Mouse (Mus musculus) heart, postnatal 14 days (tissue): Measurements from ENCODE around the gene Nrbp1. TPM values are rescaled to one million over a fixed set of nuclear protein-coding genes. Genes with fewer than 3 reads are reported as not detected.

Source experiments
- DNase-seq, 2 experiments: peaks; one replicate each; pipeline ENCODE4 v3.0.0; 2021 to 2022
- intact Hi-C: fragments of 180-260 bp; cut with DNase I; formaldehyde crosslinking; loops from one replicate; pipeline ENCODE4 v1.15.1; 2025
- long read RNA-seq, 2 experiments: library from polyadenylated mRNA; stranded (forward); transcript quantifications; one replicate each; pipeline ENCODE4 v2.0.0; 2021
- total RNA-seq, 2 experiments: library from RNA; stranded (reverse); gene quantifications; 2 replicates each; pipeline ENCODE4 v1.2.3; 2021

Nrbp1 gene
- total RNA-seq, result 10 to 100 TPM; 73.1 to 75.0 TPM
- long read RNA-seq, experiment 1, transcript Nrbp1-201 (18 exons, 2,203 nt), result major isoform, 163 of 195 reads
- long read RNA-seq, experiment 1, transcript Nrbp1-207 (19 exons, 2,221 nt), result minor isoform, 7 of 195 reads
- long read RNA-seq, experiment 1, partial matches to known transcripts, result 5 of 195 reads
- long read RNA-seq, experiment 1, other reads (novel, unspliced or antisense), result 20 of 195 reads
- long read RNA-seq, experiment 2, transcript Nrbp1-201 (18 exons, 2,203 nt), result major isoform, 110 of 140 reads
- long read RNA-seq, experiment 2, transcript Nrbp1-207 (19 exons, 2,221 nt), result minor isoform, 9 of 140 reads
- long read RNA-seq, experiment 2, partial matches to known transcripts, result 8 of 140 reads
- long read RNA-seq, experiment 2, other reads (novel, unspliced or antisense), result 13 of 140 reads

DNA sequence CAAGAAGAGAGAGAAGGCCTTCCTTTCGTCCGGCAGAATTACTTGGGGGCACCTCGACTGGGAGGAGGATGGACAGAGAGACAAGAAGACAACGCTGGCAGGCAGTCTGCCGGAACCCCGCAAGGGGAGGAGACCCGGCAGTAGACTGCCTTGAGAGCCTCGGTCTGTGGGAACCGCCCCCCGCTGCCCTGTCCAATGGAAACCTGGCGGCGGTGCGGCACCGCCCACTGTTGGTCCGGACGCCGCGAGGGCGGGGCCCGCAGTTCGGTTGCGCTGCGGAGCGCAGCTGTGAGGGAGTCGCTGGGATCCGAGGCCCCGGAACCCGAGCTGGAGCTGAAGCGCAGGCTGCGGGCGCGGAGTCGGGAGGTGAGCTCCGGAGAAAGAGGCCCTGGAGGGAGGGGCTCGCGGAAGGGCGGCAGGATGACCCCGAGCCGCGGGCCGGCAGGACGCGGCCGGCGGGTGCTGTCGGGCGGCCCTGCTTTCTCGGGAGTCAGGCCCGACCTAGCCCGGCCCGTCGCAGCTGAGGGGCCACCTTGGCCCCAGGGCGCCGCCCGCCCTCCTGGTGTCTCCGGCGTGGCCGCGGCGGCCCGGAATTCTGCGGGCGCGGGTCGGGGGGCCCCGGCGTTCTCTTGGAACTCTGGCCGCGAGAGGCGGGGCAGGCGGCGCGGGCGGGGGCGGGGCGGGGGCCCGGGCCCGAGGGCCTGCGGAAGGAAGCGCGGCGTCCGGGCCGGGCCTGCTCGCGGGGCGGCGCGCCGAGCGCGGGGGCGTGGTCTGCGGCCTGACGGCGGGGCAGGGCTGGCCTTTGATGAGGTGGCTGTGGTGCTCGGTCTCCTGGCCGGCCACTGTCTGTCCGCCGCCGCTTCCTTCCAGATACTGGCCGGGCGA, at the start of gene Nrbp1, which contains the start of gene Gm9970:
Gene Nrbp1, plus strand, starts transcription at position 228 of the 885 bp plus-strand sequence.
Gene Gm9970, minus strand, starts transcription at position 596 of the 885 bp plus-strand sequence.
- intact Hi-C loops, result loop anchor here (2.0 kb wide), 1 partner anchor 20 kb away; the partner anchor contains the start of gene Ppm1g
- DNase-seq, result peak; percentile 97 to 98

DNA sequence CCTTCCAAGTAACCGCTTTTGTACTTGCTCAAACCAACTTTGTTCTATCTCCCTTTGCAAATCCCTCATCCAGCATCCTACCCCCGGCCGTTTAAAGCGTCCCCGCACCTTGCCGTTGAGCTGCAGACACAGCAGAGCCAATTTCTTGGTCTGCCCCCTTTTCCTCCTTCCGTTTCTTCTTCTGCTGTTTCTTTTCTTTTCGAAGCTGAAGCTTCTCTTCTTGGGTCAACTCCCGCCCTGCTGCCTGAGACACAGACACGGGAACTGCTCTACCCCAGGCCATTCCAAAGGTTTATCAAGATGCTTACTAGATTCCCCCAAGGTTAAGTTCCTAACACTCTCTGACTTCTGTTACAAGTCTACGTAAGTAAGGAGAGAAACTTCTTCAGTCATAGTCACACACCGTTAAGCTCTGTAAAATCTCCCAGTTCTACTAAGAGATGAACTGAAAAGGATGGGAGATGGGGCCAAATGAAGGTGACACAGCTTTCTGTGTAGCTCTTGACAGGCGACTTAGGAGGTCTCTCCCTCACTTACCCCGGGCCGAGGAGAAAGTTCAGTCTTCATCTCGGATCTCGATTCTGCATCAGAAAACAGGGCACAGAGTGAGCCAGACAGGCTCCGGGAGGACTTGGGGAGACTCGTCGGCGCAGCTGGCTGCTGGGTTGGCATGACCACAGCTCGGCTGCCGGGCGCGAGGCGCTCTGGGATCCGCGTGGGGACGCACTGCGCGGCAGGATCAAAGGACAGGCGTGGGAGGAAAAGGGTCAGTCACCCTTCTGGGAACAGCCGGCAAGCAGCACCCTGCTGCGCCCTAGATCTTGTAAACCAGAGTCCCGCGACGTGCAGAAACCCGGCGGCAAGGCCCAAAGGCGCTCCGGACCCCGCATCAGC, 48.4 kb upstream of the Nrbp1 start:
- intact Hi-C loops, result no loop called here
- DNase-seq, result peak in 1 of 2 experiments; percentile 79

DNA sequence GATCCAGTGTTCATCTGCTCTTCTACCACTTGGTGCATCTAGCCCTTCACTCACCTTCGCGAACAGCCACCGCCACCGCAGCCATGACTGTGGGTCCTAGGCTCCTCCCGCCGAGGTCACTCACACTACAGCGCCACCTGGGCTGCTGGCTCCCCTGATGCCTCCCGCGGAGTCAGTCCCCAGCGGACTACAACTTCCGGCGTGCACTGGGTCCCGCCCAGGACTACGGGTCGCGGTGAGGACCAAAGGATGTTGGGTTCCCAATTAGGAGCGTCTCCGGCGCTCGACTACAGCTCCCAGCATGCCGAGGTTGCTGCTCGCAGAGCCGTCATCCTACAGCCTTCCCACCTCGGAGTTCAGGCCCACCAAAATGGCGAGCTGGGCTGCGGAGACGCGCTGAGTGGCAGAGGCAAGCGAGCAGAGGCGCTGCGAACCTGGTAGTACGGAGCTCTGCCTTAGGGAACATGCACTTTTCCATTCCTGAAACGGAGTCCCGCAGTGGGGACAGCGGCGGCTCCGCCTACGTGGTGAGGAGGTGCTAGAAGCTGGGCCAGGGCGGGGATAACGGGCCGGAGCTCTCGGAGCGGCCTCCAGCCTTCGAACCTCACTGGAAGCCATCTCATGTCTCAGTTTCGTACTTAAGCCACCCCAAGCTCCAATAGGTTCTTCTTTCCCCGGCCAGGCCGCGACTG, 47.6 kb upstream of the Nrbp1 start, which contains the start of the genes Snx17 and Eif2b4:
Gene Snx17, plus strand, starts transcription at position 289 of the 692 bp plus-strand sequence.
Gene Eif2b4, minus strand, starts transcription at position 492 of the 692 bp plus-strand sequence.
- DNase-seq, result peak; percentile 98 to 99
- intact Hi-C loops, result no loop called here

DNA sequence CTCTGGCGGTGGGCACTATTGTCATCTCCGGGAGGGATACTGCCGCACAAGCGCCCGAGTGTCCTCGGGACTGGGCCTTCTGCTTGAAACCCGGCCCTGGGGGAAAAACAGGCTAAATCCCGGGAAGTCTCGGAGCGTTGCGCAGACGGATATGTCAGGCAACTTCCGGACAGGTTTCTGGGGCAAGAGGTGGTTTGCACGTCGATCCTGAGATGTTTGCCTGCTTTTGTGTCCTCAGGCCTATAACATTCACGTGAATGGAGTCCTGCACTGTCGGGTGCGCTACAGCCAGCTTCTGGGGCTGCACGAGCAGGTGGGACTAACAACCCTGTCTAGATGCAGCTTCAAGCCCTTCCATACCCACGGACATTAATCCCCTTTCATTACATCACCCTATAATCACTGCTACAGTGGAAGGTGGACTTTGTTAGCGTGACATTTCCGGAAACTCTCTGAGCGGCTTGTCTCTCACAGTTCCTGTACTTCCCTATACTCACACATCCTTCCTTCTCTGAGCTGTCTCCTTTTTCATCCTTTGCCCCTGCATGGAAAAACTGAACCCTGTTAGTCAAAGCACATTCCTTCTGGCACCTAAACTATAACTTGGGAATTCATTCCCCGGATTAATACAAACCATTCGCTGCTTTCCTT, 46.9 kb upstream of the Nrbp1 start:
- intact Hi-C loops, result no loop called here
- no peak for DNase-seq

DNA sequence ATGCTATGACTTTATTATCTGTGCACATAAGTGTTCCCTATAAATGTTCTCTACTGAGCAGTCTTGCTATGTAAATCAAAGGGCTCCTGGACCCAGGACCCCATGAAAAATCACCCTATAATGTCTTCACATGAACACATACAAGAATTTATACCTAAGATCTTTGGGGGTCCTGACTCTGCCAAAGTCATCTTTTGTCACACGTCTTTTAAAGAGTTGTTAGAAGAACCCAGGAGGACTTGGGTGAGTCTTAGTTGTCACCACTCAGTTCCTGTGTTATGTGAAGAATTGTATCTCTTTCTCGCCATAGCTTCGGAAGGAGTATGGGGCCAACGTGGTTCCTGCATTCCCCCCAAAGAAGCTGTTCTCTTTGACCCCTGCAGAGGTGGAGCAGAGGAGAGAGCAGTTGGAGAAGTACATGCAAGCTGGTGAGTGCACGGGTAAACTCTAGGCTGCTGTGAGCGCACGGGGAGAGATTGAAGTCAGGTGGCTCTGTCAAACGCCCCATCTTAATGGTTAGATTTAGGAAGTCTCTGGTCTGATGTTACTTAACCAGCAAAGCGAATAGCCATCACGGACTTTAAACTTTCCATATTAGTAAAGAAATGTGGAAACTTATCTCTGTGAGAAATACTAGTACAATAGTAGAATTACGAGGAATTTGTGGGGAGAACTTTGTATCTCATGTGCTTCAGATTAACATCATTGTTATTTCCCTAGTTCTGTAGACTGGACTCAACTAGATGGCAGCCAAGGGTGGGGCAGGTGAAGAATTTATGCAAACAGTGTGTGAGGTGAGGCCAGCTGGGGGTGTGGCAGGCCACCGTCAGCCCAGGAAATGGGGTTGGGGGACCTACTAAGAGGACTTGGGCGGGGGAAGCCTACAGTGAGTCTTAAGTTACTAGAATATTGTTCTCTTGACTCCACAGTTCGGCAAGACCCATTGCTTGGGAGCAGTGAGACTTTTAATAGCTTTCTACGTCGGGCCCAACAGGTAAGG, 45.9 kb upstream of the Nrbp1 start:
- intact Hi-C loops, result no loop called here
- DNase-seq, result no peak

DNA sequence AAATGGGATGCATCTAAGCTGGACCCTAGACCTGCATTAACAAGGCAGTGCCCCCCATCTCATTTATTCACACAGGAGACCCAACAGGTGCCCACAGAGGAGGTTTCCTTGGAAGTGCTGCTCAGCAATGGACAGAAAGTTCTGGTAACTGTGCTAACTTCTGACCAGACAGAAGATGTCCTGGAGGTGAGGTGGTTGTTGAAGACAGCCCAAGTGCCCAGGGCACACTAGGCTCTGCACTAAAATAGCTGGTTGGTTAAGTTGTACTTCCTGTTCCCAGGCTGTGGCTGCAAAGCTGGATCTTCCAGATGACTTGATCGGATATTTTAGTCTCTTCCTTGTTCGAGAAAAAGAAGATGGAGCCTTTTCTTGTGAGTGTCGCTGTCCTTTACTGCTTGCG, 45.0 kb upstream of the Nrbp1 start:
- intact Hi-C loops, result no loop called here
- no peak for DNase-seq

DNA sequence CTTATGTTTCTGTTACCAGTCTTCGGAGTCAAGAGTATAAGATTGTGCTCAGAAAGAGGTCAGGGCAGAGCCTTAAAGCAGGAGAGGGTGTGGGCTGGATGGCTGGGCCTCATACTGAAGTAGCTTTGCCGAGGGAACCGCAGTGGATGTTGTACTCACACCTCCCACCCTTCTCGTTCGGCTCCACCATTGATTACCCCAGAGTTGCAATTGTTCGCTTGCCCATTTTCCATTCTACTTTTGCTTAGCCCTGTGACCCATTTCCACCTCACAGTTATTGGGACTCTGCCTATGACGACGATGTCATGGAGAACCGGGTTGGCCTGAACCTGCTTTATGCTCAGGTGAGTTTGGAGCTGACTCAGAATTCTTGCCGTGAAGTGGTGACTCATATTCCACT, 44.5 kb upstream of the Nrbp1 start:
- intact Hi-C loops, result no loop called here
- DNase-seq, result no peak

DNA sequence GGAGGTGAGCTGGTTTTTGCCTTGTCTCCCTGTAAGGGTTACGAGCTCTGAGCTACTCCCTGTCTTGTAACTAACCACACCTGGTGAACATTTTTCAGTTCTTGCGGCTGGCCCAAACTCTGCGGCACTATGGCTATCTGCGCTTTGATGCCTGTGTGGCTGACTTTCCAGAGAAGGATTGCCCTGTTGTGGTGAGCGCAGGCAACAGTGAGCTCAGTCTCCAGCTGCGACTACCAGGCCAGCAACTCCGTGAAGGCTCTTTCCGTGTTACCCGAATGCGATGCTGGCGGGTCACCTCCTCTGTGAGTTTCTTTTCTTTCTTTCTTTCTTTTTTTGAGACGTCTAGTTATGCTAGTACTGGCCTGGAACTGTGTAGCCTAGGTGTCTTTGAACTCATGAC, 43.6 kb upstream of the Nrbp1 start:
- intact Hi-C loops, result no loop called here
- no peak for DNase-seq

DNA sequence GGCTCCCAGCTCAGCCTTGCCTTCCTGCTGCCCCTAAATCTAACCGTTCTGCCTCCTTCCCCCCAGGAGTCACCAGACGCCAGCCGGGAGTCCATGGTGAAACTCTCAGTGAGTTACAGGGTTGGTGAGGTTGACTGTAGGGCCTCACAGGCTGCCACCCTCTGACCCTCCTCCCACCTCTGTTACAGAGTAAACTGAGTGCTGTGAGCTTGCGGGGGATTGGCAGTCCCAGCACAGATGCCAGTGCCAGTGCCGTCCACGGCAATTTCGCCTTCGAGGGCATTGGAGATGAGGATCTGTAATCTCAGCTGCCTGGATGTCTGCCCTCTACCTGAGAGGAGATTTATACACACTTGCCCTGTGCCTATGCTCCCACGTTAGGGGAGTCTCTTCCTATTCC, 42.5 kb upstream of the Nrbp1 start:
- intact Hi-C loops, result no loop called here
- no peak for DNase-seq

DNA sequence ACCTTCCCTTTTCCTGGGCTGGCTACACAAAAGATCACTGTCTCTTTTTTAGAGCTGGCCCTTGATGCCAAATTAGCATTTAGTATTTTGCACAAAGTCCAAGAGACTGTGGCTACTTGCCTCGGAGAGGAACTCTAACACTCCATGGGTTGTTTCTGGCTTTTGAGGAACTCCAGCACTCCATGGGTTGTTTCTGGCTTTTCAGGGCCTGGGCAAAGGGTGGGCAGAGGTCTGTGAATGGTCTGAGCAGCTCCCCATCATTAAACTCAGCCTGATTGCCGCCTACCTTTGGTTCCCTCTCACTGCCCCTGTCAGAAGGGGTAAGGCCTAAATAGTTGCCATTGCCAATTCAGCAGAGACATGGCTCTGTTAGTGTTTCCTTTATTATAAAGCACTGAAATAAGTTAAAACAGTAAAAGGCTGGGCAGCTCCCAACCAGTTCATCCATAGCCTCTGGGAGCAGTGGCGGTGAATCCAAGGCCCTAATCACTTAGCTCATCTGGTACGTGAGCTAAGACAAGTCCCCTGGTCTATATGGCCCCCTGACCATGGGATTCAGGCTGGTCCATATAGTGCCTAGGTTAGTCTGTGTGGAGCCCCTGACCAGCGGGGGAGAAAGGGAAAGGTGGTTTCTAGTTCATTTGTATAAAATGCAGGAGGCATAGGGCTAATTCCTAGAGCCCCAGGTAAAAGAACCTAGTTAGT, 41.9 kb upstream of the Nrbp1 start:
- intact Hi-C loops, result no loop called here
- DNase-seq, result no peak

DNA sequence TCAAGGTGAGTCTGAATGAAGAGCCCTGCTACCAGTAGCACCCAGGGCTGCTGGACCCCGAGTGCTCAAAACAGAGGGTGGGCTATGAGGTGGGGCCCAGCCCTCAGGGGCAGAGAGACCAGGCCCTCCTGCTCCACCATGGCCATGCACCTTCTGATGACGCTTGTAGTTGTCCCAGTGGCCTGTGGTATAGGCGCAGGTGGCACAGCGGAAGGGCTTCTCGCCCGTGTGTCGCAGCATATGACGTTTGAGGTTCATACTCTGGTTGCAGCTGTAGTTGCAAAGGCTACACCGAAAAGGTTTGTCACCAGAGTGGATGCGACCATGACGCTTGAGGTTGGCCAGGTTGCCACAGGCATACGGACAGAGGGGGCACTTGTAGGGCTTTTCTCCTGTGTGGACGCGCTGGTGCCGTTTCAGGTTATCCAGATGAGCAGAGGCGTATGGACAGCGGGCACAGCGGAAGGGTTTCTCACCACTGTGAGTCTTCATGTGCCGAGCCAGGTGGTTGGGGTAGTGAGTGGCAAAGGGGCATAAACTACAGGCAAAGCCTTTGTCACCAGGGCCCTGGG, 41.3 kb upstream of the Nrbp1 start:
- no peak for DNase-seq
- intact Hi-C loops, result no loop called here

DNA sequence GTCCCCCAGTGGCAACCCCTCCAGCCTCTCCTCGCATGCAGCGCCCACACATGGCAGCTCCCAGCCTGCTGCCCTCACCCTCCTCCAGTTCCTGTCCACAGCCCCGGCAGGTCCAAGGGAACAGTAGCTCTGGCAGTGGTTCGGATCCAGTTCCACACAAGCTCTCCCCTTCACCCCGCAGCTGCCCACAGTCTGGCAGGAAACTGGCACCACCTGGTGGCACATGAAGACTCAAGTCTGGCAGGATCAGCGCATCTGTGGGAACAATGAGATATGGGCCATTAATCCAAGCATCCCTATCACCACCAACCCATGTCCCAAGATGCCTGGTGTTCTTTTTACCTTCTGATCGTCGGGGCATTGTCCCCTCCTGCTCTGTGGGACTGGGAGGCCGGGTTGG, 40.8 kb upstream of the Nrbp1 start:
- intact Hi-C loops, result no loop called here
- DNase-seq, result no peak

DNA sequence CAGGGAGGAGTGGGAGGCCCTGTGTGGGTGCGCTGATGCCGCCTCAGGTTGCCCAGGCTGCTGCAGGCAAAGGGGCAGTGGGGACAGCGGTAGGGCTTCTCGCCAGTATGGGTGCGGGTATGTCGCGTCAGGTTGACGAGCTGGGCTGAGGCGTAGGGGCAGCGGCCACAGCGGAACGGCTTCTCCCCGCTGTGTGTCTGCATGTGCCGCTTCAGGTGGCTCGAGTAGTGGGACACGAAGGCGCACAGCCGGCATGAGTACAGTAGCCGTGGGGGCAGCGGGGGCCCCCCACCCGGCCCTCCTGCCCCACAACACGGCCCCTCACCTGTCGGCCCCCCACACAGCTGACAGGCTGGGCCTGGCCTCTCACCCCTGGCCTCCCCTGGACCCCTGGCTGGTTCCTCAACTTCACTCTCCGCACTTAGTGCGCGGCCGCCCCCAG, 40.3 kb upstream of the Nrbp1 start:
- no peak for DNase-seq

DNA sequence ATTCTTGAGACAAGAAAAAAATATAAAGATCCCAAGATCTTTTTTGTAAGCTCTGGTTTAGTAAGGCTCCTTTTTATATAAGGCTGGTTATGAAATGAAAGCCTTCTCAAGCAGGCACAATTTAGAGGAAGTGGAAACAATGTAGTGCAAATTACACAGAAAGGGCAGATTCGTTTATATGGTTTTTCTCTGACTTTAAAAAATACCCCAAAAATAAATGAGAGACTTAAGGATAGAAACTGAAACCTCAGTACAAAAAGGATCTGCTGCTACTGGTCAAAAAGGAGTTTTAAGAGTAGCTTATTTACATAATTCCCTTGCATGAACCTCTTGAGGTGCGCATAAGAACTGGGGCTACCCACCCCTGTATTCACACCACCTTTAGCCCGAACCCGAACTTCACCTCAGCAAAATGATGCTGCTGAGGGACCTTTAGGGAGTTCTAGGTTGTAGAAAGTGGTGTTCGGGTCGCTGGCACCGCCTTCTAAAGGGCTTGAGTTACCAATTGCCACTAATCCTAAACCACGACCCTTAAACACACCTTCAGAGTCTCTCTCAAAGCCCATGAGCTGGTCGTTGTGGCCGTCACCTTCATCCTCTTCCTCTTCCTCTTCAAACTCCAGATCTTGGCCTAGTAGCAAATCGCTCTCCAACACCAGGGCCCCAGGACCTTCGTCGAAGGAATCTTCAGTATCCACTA, 39.5 kb upstream of the Nrbp1 start:
- no peak for DNase-seq

More for the DNA sequence above, 40.3 kb upstream of the Nrbp1 start:
- intact Hi-C loops, result no loop called here

DNA sequence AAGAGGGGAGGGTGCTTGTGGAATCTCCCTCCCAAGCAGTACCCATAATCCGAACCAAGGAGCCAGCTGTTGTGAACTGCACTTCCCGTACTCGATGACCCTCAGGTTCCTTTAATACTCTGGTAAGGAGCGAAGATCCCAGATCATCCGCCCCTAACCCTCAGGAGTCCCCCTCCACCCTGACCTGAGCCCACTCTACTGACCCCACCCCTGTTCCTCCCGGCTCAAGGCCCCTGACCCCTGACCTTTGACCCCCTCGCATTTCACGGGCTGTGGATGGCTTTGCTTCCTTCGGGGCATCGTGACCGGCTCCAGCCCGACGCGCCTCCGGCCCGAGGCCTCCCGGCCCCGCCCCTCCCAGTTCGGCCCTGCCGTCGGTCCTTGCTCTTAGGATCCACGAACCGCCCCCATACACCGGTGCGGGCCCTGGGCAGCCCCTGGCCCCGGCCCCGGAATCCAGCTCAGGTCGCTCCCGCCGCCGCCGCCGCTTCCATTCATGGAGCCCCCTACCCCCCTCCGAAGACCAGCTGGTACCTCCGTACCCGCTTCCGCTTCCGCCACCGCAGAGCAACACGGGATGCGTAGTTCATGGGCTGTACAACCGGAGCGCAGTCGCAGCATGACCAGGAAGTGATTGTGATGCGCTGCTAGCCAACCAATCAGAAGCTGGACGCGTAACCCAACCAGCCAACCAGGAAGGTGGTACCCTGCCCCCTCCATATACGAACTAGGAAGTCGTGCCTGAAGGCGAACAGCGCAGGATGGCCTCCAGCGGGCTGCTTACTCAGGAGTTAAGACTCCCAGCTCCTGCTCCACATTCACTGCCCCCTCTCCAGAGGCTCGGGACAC, 38.7 kb upstream of the Nrbp1 start, which contains the start of gene Zfp513:
Gene Zfp513, minus strand, starts transcription at position 562 of the 849 bp plus-strand sequence.
- intact Hi-C loops, result no loop called here
- DNase-seq, result peak; percentile 92 to 94

More for the DNA sequence above, 39.5 kb upstream of the Nrbp1 start:
- intact Hi-C loops, result no loop called here
